Mouse (Mus musculus): ENCODE results near the gene Gm49366. TPM values are rescaled to one million over a fixed set of nuclear protein-coding genes. Genes with fewer than 3 reads are reported as not detected.
A peak's percentile ranks its signal among the peaks of the same experiment; 100 is the strongest.
"Not testable (repeated sequence)": the region's sequence is repeated elsewhere in the genome, so short reads cannot be mapped to it uniquely, and the experiment has no call there.

Gm49366 gene
- polyA plus RNA-seq, 1 experiment from 2014 or later: 0.46 TPM

DNA sequence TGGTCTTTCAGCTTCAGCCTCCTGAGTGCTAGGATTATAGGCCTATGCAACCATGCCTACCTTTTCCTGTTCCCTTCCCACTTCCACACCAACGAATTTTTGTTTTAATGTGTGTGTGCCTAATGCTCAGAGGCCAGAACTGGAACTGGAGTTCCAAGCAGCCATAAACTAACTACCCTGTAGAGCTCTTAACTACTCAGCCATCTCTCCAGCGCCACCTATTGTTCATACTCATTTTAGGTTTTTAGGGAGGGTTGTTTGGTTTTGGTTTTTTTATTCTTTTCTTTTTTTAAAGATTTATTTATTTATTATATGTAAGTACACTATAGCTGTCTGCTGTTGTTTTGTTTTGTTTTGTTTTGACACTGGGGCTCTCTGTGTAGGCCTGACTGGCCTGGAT is 22.2 kb downstream of the Gm49366 start:
- Histone ChIP-seq H3K4me3 (replicated peaks) (no peak overlapping the region), H3K36me3 (no peaks in the 10 kb centered on the region), H3K4me2 (no peak overlapping the region), H3K27me3 (peaks cover 6% of the 10 kb centered on the region; the same call in 1 of the 2 replicates), H3K4me1 (replicated peaks) (no peaks in the 10 kb centered on the region), H3K9me3 (replicated peaks) (no peaks in the 10 kb centered on the region; the same call in 1 of the 2 replicates), H3K27ac (no peak overlapping the region), H3K9ac (no peak overlapping the region)
- DNase-seq: no peak
- WGBS (ENCODE audit: insufficient replicate concordance): 7% methylated on average over 2 of the region's 2 CpGs
- no peak for ATAC-seq (ENCODE audit: low read depth)

DNA sequence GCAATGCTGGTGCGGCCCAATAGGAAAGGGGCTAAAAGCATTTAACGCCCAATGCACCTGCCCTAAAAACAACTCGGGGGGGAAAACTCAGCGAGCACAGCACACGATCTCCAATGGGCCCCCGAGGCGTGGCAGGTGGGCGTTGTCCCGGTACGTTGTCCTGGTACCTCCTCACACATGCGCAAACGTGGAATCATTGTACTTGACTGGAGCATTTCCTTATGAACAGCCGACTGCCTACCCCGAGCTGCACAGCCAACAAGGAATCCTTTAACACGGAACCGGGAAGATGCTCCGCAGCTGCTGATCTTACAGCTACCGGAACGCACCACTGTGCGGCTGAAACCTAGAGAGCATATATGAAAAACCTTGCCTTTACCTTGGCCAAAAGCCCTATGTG is 23.6 kb downstream of the Gm49366 start:
- no peak overlapping the region for H3K9ac ChIP-seq
- no peak overlapping the region for H3K4me2 ChIP-seq
- ATAC-seq (ENCODE audit: low read depth) (no peak), DNase-seq (no peak)
- no peaks in the 10 kb centered on the region for H3K36me3 ChIP-seq
- 81% methylated on average over 20 of the region's 20 CpGs for whole genome bisulfite sequencing (ENCODE audit: insufficient replicate concordance)
- no peak overlapping the region for H3K4me3 ChIP-seq (replicated peaks)
- peaks cover 13% of the 10 kb centered on the region for H3K27me3 ChIP-seq
- H3K4me1 ChIP-seq (replicated peaks): no peaks in the 10 kb centered on the region
- H3K27ac ChIP-seq: no peak overlapping the region
- H3K9me3 ChIP-seq (replicated peaks): no peaks in the 10 kb centered on the region; the same call in 1 of the 2 replicates

DNA sequence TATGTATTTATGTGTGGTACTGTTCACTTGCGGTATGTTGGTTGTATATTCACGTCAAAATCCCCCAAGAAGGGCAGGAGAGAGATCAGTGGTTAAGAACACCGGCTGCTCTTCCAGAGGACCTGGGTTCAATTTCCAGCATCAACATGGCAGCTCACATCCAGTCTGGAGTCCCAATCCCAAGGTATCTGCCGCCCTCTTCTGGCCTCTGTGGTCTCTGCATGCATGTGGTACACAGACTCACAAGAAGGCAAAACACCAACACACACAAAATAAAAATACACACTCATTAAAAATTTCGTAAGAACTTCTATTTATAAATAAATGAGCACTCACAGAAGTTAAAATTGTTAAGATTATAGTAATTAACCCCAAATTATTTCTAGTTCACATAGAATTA is 24.5 kb downstream of the Gm49366 start:
- H3K9me3 ChIP-seq (replicated peaks): no peaks in the 10 kb centered on the region; the same call in 1 of the 2 replicates
- no peak overlapping the region for H3K4me3 ChIP-seq (replicated peaks)
- DNase-seq (no peak), ATAC-seq (ENCODE audit: low read depth) (no peak)
- H3K4me1 ChIP-seq (replicated peaks): no peaks in the 10 kb centered on the region
- H3K4me2 ChIP-seq: no peak overlapping the region
- peaks cover 21% of the 10 kb centered on the region for H3K27me3 ChIP-seq
- no peak overlapping the region for H3K27ac ChIP-seq
- H3K36me3 ChIP-seq: no peaks in the 10 kb centered on the region
- WGBS (ENCODE audit: insufficient replicate concordance): 53% methylated on average over 5 of the region's 5 CpGs
- H3K9ac ChIP-seq: no peak overlapping the region

DNA sequence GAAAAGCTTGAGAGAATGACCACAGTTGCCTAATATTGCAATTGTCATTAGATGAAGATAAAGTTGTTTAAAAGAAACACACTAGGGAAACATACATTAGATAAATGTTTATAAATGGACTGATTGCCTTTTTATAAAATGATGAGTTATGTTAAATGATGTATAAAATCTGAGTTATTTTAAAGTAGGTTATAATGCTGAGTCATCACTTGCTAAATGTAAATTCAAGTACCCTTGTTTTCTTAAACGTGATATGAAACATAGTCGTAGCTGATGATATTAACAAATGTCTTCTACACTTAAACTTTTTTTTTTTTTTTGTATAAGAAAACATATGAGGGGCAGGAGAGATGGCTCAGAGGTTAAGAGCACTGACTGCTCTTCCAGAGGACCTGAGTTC is 25.1 kb downstream of the Gm49366 start:
- no peaks in the 10 kb centered on the region; the same call in 1 of the 2 replicates for H3K9me3 ChIP-seq (replicated peaks)
- WGBS (ENCODE audit: insufficient replicate concordance): 48% methylated on average over 2 of the region's 2 CpGs
- H3K9ac ChIP-seq: no peak overlapping the region
- no peaks in the 10 kb centered on the region for H3K4me1 ChIP-seq (replicated peaks)
- peaks cover 27% of the 10 kb centered on the region for H3K27me3 ChIP-seq
- H3K36me3 ChIP-seq: no peaks in the 10 kb centered on the region
- no peak for DNase-seq
- H3K4me2 ChIP-seq: no peak overlapping the region
- no peak overlapping the region for H3K27ac ChIP-seq
- ATAC-seq (ENCODE audit: low read depth): no peak
- H3K4me3 ChIP-seq (replicated peaks): no peak overlapping the region

DNA sequence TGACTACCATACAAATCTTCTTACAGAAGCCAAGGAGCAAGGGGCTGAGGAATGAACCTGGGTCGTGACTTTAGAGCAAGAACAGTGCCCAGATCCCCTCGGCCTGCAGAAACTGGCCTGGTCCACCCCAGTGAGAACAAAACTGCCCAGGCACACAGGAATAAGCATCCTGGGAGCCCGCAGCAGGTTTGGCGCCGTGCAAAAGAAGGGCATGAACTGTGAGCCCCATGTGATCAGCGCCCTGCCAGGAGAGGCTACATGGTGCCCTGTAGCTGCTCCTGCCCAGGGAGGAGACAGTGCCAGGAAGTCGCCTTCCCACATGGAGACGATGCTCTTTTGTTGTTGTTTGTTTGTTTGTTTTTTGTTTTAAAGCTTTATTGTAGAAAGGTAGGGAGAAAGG is 25.9 kb downstream of the Gm49366 start:
- H3K9me3 ChIP-seq (replicated peaks): no peaks in the 10 kb centered on the region; the same call in 1 of the 2 replicates
- H3K9ac ChIP-seq: no peak overlapping the region
- WGBS (ENCODE audit: insufficient replicate concordance): 57% methylated on average over 8 of the region's 8 CpGs
- no peak for DNase-seq
- no peak overlapping the region for H3K4me3 ChIP-seq (replicated peaks)
- H3K36me3 ChIP-seq: no peaks in the 10 kb centered on the region
- H3K27ac ChIP-seq: no peak overlapping the region
- no peak overlapping the region for H3K4me2 ChIP-seq
- H3K4me1 ChIP-seq (replicated peaks): no peaks in the 10 kb centered on the region
- ATAC-seq (ENCODE audit: low read depth): no peak
- peaks cover 31% of the 10 kb centered on the region for H3K27me3 ChIP-seq

DNA sequence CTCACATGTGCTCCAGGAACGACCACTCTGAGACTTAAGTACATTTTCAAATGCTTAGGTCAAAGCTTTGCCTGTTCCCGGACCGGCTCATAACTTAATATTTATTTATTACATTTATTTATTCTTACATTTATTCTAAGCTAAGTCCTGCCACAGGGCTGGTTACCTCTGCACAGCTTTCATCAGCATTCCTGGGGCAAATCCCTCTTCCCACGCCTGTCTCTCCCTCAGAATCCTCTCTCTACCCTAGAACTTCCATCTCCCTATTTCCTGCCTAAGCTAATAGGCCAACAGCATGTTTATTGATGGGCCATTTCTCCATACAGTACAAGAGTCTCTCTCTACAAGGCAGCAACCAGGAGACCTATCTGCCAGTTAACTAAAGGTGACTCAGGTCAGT is 29.0 kb downstream of the Gm49366 start:
- ATAC-seq (ENCODE audit: low read depth): no peak
- WGBS (ENCODE audit: insufficient replicate concordance): 63% methylated on average over 4 of the region's 4 CpGs
- Histone ChIP-seq H3K27ac (no peak overlapping the region), H3K27me3 (peaks cover 55% of the 10 kb centered on the region), H3K36me3 (no peaks in the 10 kb centered on the region), H3K4me1 (replicated peaks) (no peaks in the 10 kb centered on the region), H3K4me3 (replicated peaks) (no peak overlapping the region), H3K9me3 (replicated peaks) (no peaks in the 10 kb centered on the region; the same call in 1 of the 2 replicates), H3K4me2 (no peak overlapping the region), H3K9ac (no peak overlapping the region)
- DNase-seq: no peak

DNA sequence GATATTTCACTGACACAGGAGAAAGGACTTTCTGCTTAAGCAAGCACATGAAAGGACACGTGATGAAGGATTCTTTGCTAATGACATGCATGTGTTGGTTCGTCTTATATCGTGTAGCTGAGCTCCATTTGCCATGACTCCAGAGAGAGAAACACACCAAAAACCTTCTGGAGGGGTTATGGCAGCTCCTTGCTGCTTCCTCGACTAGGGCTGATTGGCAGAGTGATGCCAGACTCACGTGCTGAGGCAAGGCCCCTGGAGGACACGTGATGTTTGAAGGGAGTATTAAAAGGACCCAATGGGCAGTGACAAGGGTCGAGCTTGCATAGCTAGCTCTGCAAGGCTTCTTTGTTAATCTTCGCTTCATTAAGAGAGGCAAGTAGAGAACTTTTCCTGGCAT is 29.6 kb downstream of the Gm49366 start:
- Histone ChIP-seq H3K4me1 (replicated peaks) (no peaks in the 10 kb centered on the region), H3K4me2 (no peak overlapping the region), H3K9ac (no peak overlapping the region), H3K36me3 (no peaks in the 10 kb centered on the region), H3K9me3 (replicated peaks) (no peaks in the 10 kb centered on the region), H3K27ac (no peak overlapping the region), H3K27me3 (peaks cover 58% of the 10 kb centered on the region), H3K4me3 (replicated peaks) (no peak overlapping the region)
- ATAC-seq (ENCODE audit: low read depth): no peak
- DNase-seq: no peak
- WGBS (ENCODE audit: insufficient replicate concordance): 58% methylated on average over 8 of the region's 8 CpGs

DNA sequence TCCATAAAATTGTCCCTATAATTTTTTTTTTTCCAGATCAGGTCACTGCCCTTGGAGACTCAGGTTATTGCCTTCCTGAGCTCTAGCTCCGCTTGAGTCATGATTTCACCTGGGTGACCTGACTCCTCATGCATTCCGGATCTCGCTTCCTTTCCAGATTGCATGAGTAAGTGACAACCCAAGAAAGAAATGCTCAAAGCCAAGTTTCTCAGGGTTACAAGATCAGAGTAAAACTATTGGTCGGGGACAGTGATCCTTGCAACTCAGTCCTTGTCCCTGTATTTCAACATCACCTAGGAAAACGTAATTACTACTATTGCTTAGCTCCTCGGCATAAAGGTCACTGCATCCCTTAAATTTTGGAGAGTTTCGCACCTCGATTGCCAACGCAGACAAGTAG is 30.3 kb downstream of the Gm49366 start, which contains the start of gene Acot5:
Gene Acot5 (plus strand): TSS at position 340 of the 400 bp plus-strand sequence.
- peak within 1 kb of the TSS; percentile 54 for H3K4me2 ChIP-seq
- no peak for ATAC-seq (ENCODE audit: low read depth)

DNA sequence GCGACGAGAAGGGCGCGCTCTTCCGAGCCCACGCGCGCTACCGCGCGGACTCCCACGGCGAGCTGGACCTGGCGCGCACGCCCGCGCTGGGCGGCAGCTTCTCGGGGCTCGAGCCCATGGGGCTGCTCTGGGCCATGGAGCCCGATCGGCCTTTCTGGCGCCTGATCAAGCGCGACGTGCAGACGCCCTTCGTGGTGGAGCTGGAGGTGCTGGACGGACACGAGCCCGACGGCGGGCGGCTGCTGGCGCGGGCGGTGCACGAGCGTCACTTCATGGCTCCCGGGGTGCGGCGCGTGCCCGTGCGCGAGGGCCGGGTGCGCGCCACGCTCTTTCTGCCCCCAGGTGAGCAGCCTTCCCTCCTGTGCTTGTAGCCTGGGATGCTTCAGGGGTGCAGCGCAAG is 30.8 kb downstream of the Gm49366 start:
- 2% methylated on average over 42 of the region's 52 CpGs for WGBS (ENCODE audit: insufficient replicate concordance)

More for the DNA sequence above, 30.3 kb downstream of the Gm49366 start, which contains the start of gene Acot5:
- Histone ChIP-seq H3K9me3 (replicated peaks) (no peaks in the 10 kb centered on the region), H3K27ac (no peak within 1 kb of the TSS), H3K4me3 (replicated peaks) (peak within 1 kb of the TSS; percentile 37), H3K9ac (no peak within 1 kb of the TSS), H3K27me3 (peaks cover 58% of the 10 kb centered on the region), H3K4me1 (replicated peaks) (no peaks in the 10 kb centered on the region), H3K36me3 (no peaks in the 10 kb centered on the region)
- 42% methylated on average over 9 of the region's 9 CpGs for WGBS (ENCODE audit: insufficient replicate concordance)
- DNase-seq: no peak

DNA sequence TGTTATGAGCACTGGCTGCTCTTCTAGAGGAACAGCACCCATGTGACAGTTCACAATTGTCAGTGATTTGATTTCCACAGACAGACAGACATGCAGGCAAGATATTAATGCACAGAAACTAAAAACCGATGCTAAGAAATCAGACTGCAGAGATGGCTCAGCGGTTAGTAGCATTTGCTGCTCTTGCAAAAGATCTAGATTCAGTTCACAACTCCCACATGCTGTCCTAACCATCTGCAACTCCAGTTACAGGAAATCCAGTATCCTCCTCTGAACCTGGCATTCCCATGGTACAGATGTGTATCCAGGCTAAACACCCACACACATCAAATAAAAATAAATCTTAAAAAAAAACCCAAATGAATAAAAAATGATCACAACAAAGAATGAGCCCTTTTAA is 33.0 kb downstream of the Gm49366 start:
- Histone ChIP-seq H3K27ac (no peak overlapping the region), H3K4me3 (replicated peaks) (no peak overlapping the region), H3K9me3 (replicated peaks) (no peaks in the 10 kb centered on the region), H3K4me1 (replicated peaks) (no peaks in the 10 kb centered on the region), H3K9ac (no peak overlapping the region), H3K36me3 (no peaks in the 10 kb centered on the region), H3K4me2 (no peak overlapping the region), H3K27me3 (peaks cover 55% of the 10 kb centered on the region)
- no peak for DNase-seq
- 82% methylated on average over 2 of the region's 2 CpGs for WGBS (ENCODE audit: insufficient replicate concordance)
- no peak for ATAC-seq (ENCODE audit: low read depth)

More for the DNA sequence above, 30.8 kb downstream of the Gm49366 start:
- Histone ChIP-seq H3K4me3 (replicated peaks) (peak overlapping the region; percentile 37), H3K27me3 (peaks cover 56% of the 10 kb centered on the region), H3K4me2 (peak overlapping the region; percentile 54)
- H3K9me3 ChIP-seq (replicated peaks); H3K27ac ChIP-seq; H3K4me1 ChIP-seq (replicated peaks); H3K9ac ChIP-seq; DNase-seq; ATAC-seq (ENCODE audit: low read depth); H3K36me3 ChIP-seq: not testable (repeated sequence)

DNA sequence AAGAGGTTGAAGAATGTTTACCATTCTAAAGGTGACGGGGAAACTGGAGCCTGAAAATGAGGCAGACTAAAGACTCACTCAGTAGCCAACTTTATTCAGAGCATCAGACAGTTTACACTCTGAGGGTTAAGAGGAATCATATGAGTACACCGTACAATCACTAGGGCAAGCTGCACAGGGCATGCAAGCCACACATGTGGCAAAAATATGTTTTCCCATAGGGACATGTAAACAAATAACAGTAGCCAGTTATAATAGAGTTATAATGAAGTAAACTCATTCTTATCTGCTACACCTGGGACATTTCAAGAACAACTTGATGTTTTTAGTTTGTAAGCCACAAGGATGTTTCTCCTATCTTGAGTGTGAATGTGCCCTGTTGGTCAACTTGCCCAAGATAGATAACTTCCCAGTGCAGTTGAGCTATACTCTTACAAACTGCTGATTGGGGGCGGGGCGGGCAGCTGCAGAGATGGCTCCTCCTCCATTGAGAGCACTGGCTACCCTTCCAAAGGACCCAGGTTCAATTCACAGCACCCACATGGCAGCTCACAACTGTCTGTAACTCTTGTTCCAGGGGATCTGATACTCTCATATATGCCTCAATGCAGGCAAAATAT is 38.7 kb downstream of the Gm49366 start:
- H3K36me3 ChIP-seq: no peaks in the 10 kb centered on the region
- no peak for ATAC-seq (ENCODE audit: low read depth)
- no peak overlapping the region for H3K4me2 ChIP-seq
- H3K27me3 ChIP-seq: peaks cover 3% of the 10 kb centered on the region; the same call in 1 of the 2 replicates
- no peak for DNase-seq
- no peaks in the 10 kb centered on the region for H3K9me3 ChIP-seq (replicated peaks)
- no peaks in the 10 kb centered on the region for H3K4me1 ChIP-seq (replicated peaks)
- no peak overlapping the region for H3K9ac ChIP-seq
- WGBS (ENCODE audit: insufficient replicate concordance): 60% methylated on average over 4 of the region's 4 CpGs
- no peak overlapping the region for H3K4me3 ChIP-seq (replicated peaks)
- no peak overlapping the region for H3K27ac ChIP-seq

DNA sequence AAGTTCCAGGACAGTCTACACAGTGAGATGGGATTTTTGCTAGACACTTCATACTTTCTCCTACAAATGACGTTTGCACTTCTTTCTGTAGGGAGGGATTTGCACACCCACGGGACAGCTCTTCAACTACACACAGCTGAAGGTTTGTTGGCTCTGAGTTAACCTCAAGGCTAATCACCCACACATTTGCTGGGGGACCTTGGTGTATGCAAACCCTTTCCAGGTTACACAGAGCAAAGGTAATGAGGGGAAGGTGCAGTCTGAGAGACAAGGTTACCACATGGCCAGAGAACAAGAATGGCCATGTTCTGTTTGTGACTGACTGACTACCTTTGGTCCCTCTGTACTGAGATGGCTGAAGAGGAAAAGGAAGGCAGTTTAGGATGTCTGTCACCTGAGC is 45.1 kb downstream of the Gm49366 start:
- Histone ChIP-seq H3K27ac (no peak overlapping the region), H3K9me3 (replicated peaks) (peaks cover 5% of the 10 kb centered on the region; the same call in 1 of the 2 replicates), H3K9ac (no peak overlapping the region), H3K4me1 (replicated peaks) (no peaks in the 10 kb centered on the region), H3K4me3 (replicated peaks) (no peak overlapping the region), H3K36me3 (no peaks in the 10 kb centered on the region), H3K4me2 (no peak overlapping the region), H3K27me3 (no peaks in the 10 kb centered on the region)
- 63% methylated on average over 2 of the region's 2 CpGs for WGBS (ENCODE audit: insufficient replicate concordance)
- ATAC-seq (ENCODE audit: low read depth) (no peak), DNase-seq (no peak)
